Comparison of ENCODE assay signal across 26 mouse cellular contexts in genomic region chr3:94377028-94377923, GRCm38 (mm10). TPM values are rescaled to one million over a fixed set of nuclear protein-coding genes. Genes with fewer than 3 reads are reported as not detected.
DNase-seq lines count a peak whose midpoint lies in the region; ATAC-seq and TF ChIP-seq lines count a peak whose summit lies in the region.
"Had no signal": no experiment of that assay in that cellular context is flagged by ENCODE, and none has a peak within 500 bp of the region (broad histone marks: within the 10 kb centered on the region; RNA-seq: fewer than 3 reads in every experiment).

No protein-coding gene starts in this region.

- no peaks in the 10 kb centered on the region for H3K9me3 ChIP-seq in heart, embryonic 16.5 days (replicated peaks; ENCODE audit: control insufficient read depth, low read length)
- H3K9me3 ChIP-seq: heart, embryonic 15.5 days; hindbrain, embryonic 13.5 days; intestine, embryonic 15.5 days; liver, embryonic 13.5 days; lung, embryonic 15.5 days; midbrain, embryonic 13.5 days; neural tube, embryonic 13.5 days; stomach, embryonic 15.5 days had no signal

- H3K4me1 ChIP-seq in heart, embryonic 16.5 days (ENCODE audit: control insufficient read depth, insufficient read depth, low read length) = peaks cover 12% of the 10 kb centered on the region
- H3K4me1 ChIP-seq in small intestine, adult 2 months (ENCODE audit: control insufficient read depth, insufficient read depth, insufficient read length, low read length) = peaks cover 36% of the 10 kb centered on the region

- no peak overlapping the region for H3K9ac ChIP-seq in heart, embryonic 16.5 days (ENCODE audit: low read length)
- H3K9ac ChIP-seq: heart, embryonic 15.5 days; hindbrain, embryonic 13.5 days; intestine, embryonic 15.5 days; liver, embryonic 13.5 days; lung, embryonic 15.5 days; midbrain, embryonic 13.5 days; neural tube, embryonic 13.5 days; stomach, embryonic 15.5 days had no signal

- no peak overlapping the region for H3K4me2 ChIP-seq in heart, embryonic 16.5 days (ENCODE audit: low read depth, low read length)
- H3K4me2 ChIP-seq: heart, embryonic 15.5 days; hindbrain, embryonic 13.5 days; intestine, embryonic 15.5 days; liver, embryonic 13.5 days; lung, embryonic 15.5 days; midbrain, embryonic 13.5 days; neural tube, embryonic 13.5 days; stomach, embryonic 15.5 days had no signal

- intact Hi-C loops in heart, postnatal 10 days (cut with DNase I) = no loop called here

- peak; percentile 34 for ATAC-seq in heart, embryonic 16.5 days (replicated peaks; ENCODE audit: extremely low read depth, insufficient read depth, low FRiP score)
- ATAC-seq: intestine, embryonic 15.5 days; midbrain, embryonic 13.5 days; Patski had no signal

- no peaks in the 10 kb centered on the region for H3K27me3 ChIP-seq in heart, embryonic 16.5 days (ENCODE audit: control insufficient read depth, insufficient read depth, low read length)
- no peaks in the 10 kb centered on the region for H3K27me3 ChIP-seq in small intestine, adult 2 months (ENCODE audit: control insufficient read depth, insufficient read depth, low read length)
- H3K27me3 ChIP-seq: liver, embryonic 13.5 days; lung, embryonic 15.5 days; Patski; stomach, embryonic 15.5 days had no signal

- DNase-seq in heart, postnatal 10 days = no peak
- DNase-seq in ES-CJ7 (ENCODE audit: low read depth, low spot score) = peak; percentile 60
- peak; percentile 96 to 98 for DNase-seq in thymus, postnatal 36 days
- DNase-seq in ovary, adult 18-20 months (ENCODE audit: low spot score) = no peak
- no peak for DNase-seq in layer of hippocampus, postnatal 36 days
- DNase-seq: adrenal gland, postnatal 14 days; cerebellum, adult 11 months; cerebellum, postnatal 25 days; heart, adult 18-20 months; kidney, adult 9 months; kidney, postnatal 36 days; left cerebral cortex, postnatal 4 days; liver, embryonic 13.5 days; spleen, adult 18-20 months had no signal

- H3K27ac ChIP-seq in heart, embryonic 16.5 days (ENCODE audit: low read length) = no peak overlapping the region
- H3K27ac ChIP-seq in small intestine, adult 2 months (ENCODE audit: insufficient read depth, low read depth, low read length) = no peak overlapping the region
- H3K27ac ChIP-seq: heart, embryonic 15.5 days; hindbrain, embryonic 13.5 days; intestine, embryonic 15.5 days; left cerebral cortex, adult 2 months; liver, embryonic 13.5 days; lung, embryonic 15.5 days; midbrain, embryonic 13.5 days; neural tube, embryonic 13.5 days; stomach, embryonic 15.5 days had no signal

- 12% methylated on average over 13 of the region's 13 CpGs for WGBS in heart, embryonic 16.5 days
- 39% methylated on average over 13 of the region's 13 CpGs for WGBS in small intestine, adult 2 months

- no peak overlapping the region; the same call in 1 of the 2 replicates for H3K4me3 ChIP-seq in heart, embryonic 16.5 days (ENCODE audit: low read length)
- H3K4me3 ChIP-seq in small intestine, adult 2 months (ENCODE audit: low read depth, low read length) = peak overlapping the region; percentile 4; the same call in 1 of the 2 replicates
- H3K4me3 ChIP-seq: heart, embryonic 15.5 days; hindbrain, embryonic 13.5 days; intestine, embryonic 15.5 days; left cerebral cortex, adult 2 months; liver, embryonic 13.5 days; lung, embryonic 15.5 days; midbrain, embryonic 13.5 days; neural tube, embryonic 13.5 days; stomach, embryonic 15.5 days had no signal

- no peak for TF ChIP-seq POLR2A in small intestine, adult 2 months (IDR thresholded peaks at IDR 0.05; ENCODE audit: low read depth, low read length)

- no peak for TF ChIP-seq CTCF in small intestine, adult 2 months (IDR thresholded peaks at IDR 0.05; ENCODE audit: extremely low read depth, insufficient read length, insufficient replicate concordance, low read depth, low read length)

- H3K36me3 ChIP-seq in heart, embryonic 16.5 days (ENCODE audit: control insufficient read depth, insufficient read depth) = no peaks in the 10 kb centered on the region
- H3K36me3 ChIP-seq in small intestine, adult 2 months (ENCODE audit: control insufficient read depth, insufficient read depth, low read length) = peaks cover 10% of the 10 kb centered on the region
- H3K36me3 ChIP-seq: heart, embryonic 15.5 days; hindbrain, embryonic 13.5 days; intestine, embryonic 15.5 days; liver, embryonic 13.5 days; lung, embryonic 15.5 days; midbrain, embryonic 13.5 days; neural tube, embryonic 13.5 days; stomach, embryonic 15.5 days had no signal

RNA-seq across cellular contexts. Expression of gene Rorc, which starts 4.7 kb away (rescaled TPM):
- 10.1 and 15.1 TPM in 2 replicates for polyA plus RNA-seq in heart, embryonic 16.5 days (2015; fragmentation: Nextera tagmentation; extraction: Ambion mirVana)
- 10 to 100 TPM; 27.2 to 29.9 TPM for total RNA-seq in heart, postnatal 10 days (2021)
- polyA plus RNA-seq in small intestine, adult 2 months (2012; rRNA removed) = 10.2 and 28.3 TPM in 2 replicates
- under 1 TPM; 0.57 to 0.86 TPM for total RNA-seq in layer of hippocampus, postnatal 36 days (2021)

RNA-seq across cellular contexts. Expression of gene C2cd4d, which starts 15.0 kb away (rescaled TPM):
- 0.22 and 0.54 TPM in 2 replicates for polyA plus RNA-seq in heart, embryonic 16.5 days (2015; fragmentation: Nextera tagmentation; extraction: Ambion mirVana)
- under 1 TPM in 1 of 2 experiments, not detected in 1; 0.20 TPM for total RNA-seq in heart, postnatal 10 days (2021)
- polyA plus RNA-seq in small intestine, adult 2 months (2012; rRNA removed) = 1.4 and 3.7 TPM in 2 replicates
- not detected for total RNA-seq in layer of hippocampus, postnatal 36 days (2021)
- total RNA-seq: gastrocnemius, adult 8-10 months had no signal
- polyA plus RNA-seq: liver, embryonic 13.5 days; Patski had no signal

RNA-seq across cellular contexts. Expression of gene Lingo4, which starts 21.0 kb away (rescaled TPM):
- polyA plus RNA-seq in heart, embryonic 16.5 days (2015; fragmentation: Nextera tagmentation; extraction: Ambion mirVana) = 0.27 and 0.46 TPM in 2 replicates
- under 1 TPM; 0.07 to 0.10 TPM for total RNA-seq in heart, postnatal 10 days (2021)
- polyA plus RNA-seq in small intestine, adult 2 months (2012; rRNA removed) = 0.23 and 0.42 TPM in 2 replicates
- 1 to 10 TPM in 1 of 2 experiments, under 1 TPM in 1; 0.78 to 1.2 TPM for total RNA-seq in layer of hippocampus, postnatal 36 days (2021)

RNA-seq across cellular contexts. Expression of gene Them5, which starts 35.4 kb away (rescaled TPM):
- polyA plus RNA-seq in heart, embryonic 16.5 days (2015; fragmentation: Nextera tagmentation; extraction: Ambion mirVana) = 0.14 TPM in 1 of 2 replicates, not detected in the other
- not detected for total RNA-seq in heart, postnatal 10 days (2021)
- not detected in 2 replicates for polyA plus RNA-seq in small intestine, adult 2 months (2012; rRNA removed)
- total RNA-seq in layer of hippocampus, postnatal 36 days (2021) = not detected
- total RNA-seq: adrenal gland, postnatal 14 days; gastrocnemius, adult 8-10 months; heart, adult 18-20 months; left cerebral cortex, adult 2 months; left cerebral cortex, postnatal 4 days had no signal
- polyA plus RNA-seq: intestine, embryonic 15.5 days; liver, embryonic 13.5 days; neural tube, embryonic 13.5 days had no signal

RNA-seq across cellular contexts. Expression of gene Tdrkh, which starts 35.8 kb away (rescaled TPM):
- 10.1 and 12.2 TPM in 2 replicates for polyA plus RNA-seq in heart, embryonic 16.5 days (2015; fragmentation: Nextera tagmentation; extraction: Ambion mirVana)
- total RNA-seq in heart, postnatal 10 days (2021) = 1 to 10 TPM; 6.2 to 6.3 TPM
- polyA plus RNA-seq in small intestine, adult 2 months (2012; rRNA removed) = not detected in 2 replicates
- total RNA-seq in layer of hippocampus, postnatal 36 days (2021) = 10 to 100 TPM; 39.1 to 43.4 TPM

Comparison
In these comparisons a context has a peak if more than half of its experiments do, and no peak if none do; other contexts are left out.
1. DNase-seq: peak in ES-CJ7 (single experiment) and thymus, postnatal 36 days (2 of 2); none in heart, postnatal 10 days (0 of 2), ovary, adult 18-20 months (single experiment) and layer of hippocampus, postnatal 36 days (0 of 2).
2. RNA of gene Rorc, which starts 4.7 kb away (total RNA-seq): 27.2 to 29.9 TPM in heart, postnatal 10 days; 0.57 to 0.86 TPM in layer of hippocampus, postnatal 36 days; every median in the first group is over 10 times any median in the second.